Mouse (Mus musculus) embryo, embryonic 11 days (tissue): ENCODE measurements at regions not wholly inside any gene's neighbourhood (a gene's known extent, or its start where the extent isn't known, plus 50 kb on each side); places are given as distances from the start of the nearest gene placed in this dataset.

Experiments used
- DNase-seq: peaks from one replicate; pipeline ENCODE4 v3.0.0-alpha.2; 2015

DNA sequence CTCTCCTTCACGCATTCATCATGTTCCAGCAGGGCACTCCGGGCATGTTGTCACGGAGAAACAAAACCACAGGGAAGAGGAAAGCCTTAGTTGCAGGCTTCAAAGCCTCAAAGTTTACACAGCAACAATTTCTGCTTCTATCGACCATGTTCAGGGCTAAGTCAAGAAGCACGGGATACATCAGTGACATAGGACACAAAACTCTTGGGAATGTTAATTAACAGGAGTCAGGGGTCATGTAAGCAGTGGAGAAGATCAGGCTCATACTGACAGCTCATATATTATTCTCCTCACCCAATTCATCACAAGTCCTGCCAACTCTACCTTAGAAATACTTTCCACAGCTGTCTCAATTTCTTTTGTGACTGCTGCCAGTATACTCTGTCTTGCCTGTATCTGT lies 133.0 kb upstream of the Btbd3 start:
- DNase-seq: peak; percentile 3

DNA sequence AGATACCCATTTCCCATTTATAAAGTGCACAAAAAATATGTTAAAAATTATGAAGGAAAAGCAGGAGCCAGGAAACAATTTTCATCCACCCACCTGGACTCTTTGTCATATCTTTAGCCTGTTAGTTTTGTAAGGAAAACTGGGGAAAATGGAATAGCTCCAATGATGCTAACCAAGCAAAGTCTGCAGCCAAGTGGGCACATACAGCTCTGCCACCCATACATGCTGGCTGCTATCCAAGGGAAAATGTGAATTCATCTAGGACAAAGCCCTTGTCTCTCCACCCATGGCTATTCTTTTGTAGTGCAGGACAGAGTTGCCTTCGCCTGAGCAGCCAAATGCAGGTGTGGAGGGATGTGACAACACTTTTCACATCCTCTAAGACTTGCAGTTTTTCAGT lies 135.5 kb upstream of the Btbd3 start:
- no peak for DNase-seq

DNA sequence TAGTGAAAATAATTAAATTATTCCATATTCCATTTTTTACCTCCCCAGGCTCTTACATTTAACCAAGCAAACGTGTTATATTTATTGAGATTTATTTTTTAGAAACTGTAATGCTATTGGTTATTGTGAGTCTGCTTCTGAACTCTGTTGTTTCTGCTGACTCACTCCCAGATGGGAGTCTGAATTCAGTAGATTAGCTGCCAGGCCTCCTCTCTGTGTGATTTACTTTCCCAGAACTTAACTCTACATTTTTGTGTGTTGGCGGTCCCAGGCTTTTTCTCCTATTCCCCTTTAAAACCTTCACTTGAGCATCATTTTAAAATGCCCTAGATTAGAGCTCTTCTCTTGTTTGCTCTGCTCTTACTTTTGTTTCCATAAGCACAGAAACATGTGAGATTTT lies 136.2 kb upstream of the Btbd3 start:
- DNase-seq: no peak

DNA sequence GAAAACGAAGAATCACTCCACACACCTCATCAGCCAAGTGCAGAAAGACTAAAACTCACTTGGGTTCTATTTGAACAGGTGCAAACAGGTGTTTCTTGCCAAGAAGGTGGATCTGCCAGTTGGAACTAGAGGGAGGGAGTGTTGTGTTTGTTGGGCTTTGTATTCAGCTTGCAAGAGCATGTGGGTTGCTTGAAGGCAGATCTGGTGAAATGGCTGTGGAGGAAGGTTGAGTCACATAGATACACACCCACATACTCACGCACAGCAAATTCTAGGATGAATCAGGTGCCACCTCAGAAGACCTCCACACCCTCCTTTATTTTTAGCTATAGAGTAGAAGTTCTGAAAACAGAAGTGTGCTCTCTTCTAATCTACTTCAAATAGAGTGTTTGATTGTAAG lies 156.6 kb upstream of the Btbd3 start:
- DNase-seq: no peak

DNA sequence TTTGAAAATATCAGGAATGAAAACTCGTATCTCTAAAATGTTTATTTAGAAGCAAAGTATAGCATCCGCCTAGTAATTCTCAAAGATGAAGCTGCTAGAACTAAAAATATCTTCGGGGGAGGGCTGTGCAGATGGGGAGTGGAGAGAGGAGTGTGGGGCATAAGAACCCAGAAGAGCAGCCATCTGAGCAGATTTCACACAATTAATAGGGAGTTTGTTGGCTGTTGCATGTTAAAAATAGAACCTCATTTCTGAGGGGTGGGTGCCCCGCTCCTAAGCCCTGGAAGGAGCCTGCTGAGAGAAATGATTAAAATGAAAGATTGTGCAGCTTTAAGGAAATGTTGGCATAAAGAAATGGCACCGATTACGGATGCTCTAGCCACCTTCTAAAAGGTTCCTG lies 171.0 kb upstream of the Btbd3 start:
- DNase-seq: no peak

DNA sequence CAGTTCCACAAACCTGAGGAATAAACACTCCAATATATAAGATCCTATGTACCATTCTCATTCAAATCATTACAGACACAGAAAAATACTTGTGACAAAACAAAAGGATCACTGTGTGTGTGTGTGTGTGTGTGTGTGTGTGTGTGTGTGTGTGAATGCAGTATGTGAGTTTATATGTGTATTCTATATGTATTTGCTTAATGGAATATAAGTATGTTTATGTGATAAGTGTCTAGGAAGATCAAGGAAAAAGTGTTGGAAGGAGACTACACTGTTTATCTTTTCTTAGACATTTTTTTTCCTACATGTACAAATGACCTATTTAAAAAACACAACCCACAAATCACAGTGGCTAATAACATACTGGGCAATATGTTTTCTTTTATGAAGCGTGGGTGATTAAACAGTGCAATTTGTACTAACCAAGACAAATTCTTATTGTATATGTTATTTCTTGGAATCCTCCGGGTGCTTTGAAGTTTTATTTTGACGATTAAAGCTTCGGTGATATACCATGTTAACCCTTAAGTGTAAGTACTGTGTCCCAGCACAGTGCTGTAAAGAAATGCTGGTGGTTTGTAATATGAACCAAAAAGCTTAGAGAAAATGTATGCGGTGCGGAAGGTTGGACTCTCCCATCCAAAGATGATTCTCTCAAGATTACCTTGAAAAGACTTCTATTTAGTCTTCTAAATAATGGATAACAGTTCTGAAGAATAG lies 171.6 kb upstream of the Btbd3 start:
- DNase-seq: no peak

DNA sequence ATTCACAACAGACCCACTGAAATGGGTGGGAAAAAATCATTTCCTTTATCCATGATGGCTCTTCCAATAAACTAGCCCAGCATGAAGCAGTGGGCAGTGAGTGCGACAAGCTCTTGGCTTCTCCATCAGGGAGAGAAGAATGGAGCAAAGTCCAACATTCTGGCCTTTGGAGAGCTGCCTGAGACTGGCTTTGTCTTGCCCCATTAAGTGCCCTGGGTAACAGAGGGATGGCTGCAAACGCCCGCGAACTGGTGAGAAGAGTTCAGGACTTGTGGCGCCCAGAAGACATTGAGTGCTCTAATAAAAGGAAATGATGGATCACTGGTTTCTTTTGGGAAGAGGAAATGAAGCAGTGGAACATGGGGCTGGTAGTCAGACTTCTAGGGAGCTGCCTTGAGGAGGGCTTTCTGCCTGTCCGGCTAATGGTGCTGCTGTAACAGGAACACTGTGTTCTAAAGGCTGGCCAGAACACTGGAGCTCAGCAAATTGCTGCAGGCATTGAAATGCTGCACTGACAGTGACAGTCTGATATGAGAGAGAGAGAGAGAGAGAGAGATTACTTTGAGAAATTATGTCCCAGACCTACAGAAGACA lies 182.2 kb upstream of the Btbd3 start:
- DNase-seq: no peak

DNA sequence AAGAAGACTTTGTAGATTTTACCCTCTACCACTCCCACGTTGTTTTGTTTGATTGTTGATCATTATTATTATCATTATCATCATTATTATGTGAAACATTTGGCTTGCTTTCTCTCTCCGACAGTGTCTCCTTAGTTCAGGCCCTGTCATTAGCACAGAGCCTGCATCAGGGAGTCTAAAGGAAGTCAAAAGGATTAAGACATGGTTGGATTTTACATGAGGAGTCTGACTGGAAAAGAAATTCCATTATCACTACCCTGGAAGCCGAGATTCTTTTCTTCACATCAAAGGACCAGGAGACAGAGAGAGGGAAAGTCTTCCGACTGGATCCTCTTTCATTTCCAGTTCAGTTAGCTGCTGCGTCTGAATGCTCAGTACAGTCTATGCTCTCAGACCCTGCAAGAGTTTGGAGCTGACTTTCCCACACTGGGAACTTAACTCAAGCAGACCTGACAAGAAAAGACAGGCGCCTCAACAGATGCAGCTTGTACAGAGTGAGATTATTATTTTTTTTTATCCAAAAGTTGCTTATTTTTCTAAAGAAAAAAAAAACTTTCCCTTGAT lies 184.1 kb upstream of the Btbd3 start:
- no peak for DNase-seq

DNA sequence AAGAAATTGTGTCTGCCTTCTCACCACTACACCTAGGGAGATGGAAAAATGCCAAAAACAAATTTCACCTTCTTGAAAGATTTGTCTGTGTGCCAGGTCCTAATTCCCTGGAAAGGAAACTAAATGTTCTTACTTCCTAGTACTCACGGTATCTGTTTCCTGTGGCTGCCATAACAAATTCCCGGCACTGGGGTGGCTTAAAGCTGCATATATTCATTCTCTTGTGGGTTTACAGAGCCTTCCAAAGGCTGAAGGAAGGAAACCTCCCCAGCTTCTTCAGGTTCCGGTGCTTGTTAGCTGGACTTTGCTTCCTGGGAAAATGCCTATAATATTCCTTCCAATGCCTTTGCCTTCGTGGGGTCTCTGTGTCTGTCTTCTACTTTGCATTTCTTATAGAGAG lies 203.3 kb upstream of the Btbd3 start:
- no peak for DNase-seq

DNA sequence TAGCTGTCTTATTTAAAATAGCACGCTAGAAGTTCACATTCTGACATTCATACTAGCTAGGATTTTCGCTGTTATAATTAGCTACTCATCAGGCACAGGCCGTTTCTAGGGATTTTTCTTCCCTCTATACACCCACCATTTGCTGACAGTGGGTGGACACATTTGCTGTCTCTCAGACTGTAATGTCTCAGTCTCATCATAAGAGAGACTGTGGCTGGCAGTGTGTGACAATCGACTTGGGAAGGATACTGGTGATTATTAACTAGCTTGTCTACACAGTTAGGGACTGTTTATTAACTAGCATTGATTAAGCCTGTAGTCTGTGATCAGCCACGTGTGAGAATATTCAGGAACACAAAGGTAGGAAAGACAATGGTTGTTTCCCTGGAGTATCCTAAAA lies 208.0 kb upstream of the Btbd3 start:
- DNase-seq: no peak

DNA sequence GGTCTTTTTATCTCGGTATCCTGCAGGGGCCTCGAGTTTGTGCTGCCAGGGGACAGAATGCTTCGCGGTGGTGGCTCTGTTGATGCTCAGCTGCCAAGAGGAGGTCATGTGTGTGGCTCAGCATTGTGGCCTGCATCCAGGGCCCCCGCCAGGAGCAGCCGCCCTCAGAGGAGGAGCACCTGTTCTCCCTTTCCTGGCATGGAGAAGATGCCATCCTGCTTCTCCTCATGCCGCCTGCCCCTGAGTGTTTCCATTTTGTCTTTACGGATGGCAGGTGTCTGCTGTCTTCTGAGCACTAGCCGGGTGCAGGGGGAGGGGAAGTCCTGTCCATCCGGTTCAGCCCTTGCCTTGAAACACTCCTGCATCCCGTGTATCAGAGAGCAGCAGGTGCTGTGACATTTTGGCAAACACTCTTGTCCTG lies 208.6 kb upstream of the Btbd3 start:
- DNase-seq: no peak

DNA sequence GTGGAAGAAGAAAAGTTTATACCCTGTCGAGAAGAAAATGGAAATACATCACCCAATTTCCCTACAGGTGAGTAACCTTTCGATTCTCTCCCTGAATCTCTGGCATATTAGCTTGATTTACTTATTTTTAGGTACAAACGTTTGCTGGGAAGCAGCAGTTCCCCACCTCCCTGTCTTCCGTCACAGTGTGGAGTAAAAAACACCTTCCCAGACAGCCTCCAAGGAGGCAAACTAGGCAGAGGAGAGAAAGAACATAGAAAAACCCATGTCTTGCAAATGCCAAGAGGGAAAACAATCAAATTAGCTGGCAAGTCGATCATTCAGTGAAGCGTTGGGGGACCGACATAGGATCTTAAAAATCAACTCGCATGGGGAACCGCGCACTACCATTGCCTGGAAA lies 209.0 kb upstream of the Btbd3 start:
- DNase-seq: no peak

DNA sequence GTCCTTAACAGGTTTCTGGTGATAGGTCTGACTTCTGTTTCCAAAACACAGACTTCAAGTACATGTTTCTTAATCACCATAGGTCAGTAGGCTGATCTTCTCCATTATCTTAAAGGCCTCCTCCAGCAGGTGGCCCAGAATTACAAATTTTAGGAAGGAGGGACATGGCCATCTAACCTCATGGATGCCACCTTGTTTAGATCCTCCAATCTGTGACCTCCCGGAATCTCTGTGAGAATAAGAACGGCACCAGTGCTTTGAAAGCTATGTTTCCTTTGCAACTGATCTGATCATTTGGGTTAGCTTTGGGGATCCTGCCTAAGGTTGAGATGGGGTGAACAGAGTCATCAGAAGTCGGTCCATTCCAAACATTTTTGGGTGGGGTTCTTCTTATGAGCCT lies 209.4 kb upstream of the Btbd3 start:
- DNase-seq: no peak

DNA sequence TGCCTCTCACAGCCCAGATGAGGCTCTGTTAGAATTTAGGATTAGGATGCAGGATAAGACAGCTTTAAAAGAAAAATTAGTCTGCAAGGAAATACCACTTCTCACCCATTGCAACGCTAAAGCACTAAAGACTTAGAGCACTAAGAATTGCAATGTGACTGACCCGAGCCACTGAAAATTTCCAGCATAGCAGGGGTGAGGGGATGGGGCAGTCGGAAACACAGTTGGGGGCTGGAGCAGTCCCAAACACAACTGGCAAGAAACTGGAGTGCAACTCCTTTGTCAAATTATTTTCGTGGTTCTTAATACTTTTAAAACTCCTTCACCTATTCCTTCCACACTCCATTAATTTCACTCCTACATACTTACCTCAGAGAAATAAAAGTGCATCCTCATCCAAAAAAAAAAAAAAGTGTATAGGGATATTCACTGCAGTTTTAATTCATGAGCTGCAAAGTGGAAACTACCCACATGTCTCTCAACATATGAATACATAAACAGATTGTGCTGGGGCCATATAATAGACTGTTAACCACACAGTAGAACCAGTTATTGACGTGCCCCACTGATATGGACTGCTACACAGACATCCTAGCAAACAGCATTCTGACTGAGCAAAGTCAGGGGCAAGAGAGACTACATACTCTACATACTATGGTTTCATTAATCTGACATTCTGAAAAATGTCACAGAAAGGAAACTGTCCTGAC lies 210.3 kb upstream of the Btbd3 start:
- no peak for DNase-seq

DNA sequence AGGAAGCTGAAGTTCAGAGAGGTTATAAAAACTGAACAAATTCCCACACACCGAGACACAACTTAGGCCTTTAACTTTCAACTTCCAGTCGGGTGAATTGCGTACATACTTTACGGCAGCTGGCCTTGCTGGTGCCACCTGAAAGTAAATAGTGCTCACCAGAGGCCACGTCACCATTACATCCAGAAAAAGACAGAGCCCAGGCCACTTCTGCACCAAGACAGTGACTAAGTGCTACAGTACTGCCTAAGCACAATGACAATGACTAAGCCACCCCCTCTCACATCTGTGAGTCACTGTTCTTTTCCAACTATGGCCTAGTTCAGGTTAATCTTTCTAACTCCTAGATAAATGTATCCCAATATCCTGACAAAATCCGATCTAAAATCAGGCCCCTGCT lies 215.7 kb upstream of the Btbd3 start:
- no peak for DNase-seq

DNA sequence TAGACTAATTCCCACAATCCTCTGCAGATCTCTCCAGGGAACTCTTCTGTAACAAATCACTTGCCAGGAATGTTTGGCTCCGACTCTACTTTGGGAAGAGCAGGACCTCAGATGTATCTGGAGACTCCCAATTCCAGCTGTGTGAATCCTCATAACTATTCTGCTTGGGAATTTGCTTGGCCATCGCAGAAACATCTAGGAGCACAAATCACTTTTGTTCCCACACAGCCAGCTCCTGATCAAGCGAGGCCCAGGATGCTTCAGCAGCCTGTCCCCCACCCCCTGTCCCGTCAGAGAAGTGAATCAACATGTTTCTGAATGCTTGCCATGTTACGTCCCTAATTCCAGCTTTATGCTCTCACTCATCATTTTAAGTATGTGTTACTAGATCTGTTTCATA lies 216.1 kb upstream of the Btbd3 start:
- no peak for DNase-seq

DNA sequence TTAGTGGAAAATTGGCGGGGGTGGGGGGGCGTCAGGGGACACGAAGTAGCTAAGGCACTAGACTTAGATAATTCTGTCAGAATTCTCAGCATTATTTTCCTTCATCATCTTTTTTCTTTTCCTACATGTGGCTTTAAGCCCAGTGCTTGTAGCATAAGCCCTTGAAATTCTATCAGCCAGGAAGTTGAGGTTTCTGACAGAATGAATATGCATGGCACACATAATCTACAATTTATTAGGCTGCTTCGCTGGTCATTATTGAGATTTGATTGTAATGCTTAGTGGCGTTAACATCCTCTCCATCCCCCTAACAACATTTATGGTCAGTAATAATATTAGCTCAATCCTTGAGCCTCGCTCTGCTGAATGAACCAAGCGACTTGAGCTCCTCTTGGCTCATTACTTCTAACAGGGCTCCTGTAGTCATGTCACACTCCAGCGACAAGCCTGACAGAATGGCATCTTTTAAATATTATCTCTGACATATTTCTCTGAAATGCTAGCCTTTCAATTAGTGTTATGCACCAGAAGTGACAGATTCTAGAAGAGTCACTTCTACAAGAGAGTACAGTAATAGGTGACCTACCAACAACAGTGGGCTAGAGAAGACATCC lies 222.1 kb upstream of the Btbd3 start:
- DNase-seq: no peak

DNA sequence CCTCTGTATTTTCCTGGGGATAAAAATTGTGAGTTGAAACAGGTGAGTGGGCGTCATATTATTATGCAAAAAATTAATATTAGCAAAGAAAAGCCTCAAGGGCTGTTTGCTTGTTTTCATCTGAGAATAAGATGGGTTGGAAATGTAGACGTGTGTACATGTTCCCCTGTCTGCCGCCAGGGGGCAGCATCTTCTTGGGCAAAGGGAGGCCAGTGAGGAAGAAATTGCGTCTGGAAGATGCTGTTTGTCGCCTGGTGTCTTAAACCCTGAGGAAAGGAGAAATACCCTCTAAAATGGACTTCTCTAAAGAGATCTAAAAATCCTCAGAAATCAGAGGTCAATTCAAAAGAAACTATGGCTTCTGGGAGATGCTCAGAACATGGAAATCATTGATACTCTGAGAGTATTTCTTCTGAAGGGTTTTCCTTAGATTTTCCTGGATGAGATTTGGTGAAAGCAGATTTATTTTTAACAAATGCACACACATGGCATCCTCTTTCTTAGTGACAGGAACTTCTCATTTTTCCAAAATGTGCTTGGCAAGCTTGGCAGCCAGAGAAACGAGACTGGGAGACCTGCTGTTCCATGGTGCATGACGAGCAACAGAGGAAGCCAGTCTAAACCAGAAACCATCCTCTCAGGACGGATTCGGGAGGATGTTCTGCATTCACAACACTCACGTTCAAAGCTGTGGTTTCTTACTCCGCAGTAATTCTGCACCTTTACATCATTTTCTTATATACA lies 222.8 kb upstream of the Btbd3 start:
- DNase-seq: peak; percentile 76

DNA sequence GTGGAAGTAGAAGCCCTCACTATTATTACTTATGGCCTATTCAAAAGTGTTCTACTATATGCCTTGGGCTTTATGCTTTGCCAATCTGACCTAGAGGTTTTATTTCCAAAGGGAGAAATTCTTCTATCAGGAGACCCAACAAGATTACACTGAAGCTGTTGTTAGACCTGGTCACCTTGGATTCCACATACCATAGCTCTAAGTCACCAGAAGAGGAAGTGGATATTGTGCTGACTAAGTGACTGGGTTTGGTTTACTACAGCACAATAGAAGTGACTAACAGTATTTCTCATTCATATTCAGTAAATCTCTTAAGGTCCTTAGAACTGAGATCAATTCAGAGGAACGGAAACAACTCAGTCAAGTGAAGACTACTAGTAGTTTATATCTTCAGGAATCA lies 229.0 kb upstream of the Btbd3 start:
- DNase-seq: no peak

DNA sequence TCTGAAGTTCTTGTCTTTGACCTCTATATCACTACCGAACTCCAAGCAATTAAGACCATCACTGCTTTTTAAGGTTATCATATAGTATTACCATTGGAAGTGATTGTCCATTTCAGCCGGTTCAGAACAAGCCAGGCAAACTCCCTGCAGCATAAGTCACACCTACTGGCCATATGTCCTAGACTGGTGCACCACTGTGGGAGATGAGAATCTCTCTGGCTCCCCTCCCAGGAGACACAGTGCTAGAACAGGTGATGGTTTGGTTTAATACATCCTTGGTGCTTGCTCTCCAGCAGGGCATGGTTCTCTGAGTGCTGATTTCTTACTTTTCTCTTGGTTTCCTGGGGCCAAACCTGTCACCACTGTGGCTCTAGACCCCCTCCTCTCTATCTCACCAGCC lies 232.8 kb upstream of the Btbd3 start:
- DNase-seq: no peak

DNA sequence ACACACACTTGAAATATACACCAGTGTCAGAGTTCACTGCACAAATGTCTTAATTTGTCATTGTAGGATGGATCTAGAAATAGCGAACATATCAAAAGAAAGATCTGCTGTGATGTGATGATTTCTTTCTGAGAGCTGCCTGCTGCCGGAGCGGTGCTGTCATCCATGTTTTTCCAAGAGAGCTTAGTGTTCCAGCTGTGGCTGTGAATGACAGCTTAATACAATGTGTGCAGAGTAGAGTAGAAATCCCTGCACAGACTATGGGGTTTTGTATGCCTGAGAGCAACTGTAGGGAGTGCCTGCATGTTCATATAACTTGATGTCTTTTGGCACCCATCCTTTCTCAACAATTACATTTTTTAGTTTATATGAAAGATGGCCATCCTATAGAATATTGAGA lies 274.6 kb upstream of the Btbd3 start:
- no peak for DNase-seq

DNA sequence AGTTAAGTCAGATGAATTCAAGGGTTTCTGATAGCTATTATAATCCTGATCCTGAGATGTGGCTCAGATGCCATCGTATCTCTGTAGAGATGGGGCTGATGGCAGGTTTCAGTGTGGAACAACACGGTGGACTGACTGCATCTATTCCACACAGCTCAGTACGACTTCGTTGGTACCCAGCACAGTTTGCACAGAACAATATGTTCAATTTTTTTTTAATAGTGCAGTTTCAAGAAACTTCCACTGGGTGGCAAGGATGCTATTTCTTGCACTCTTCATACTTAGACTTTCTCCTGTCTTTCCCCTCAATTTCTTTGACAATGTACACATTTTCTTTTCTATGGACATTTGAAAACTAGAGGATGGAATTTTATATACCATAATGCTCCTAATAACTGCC lies 278.6 kb upstream of the Btbd3 start:
- peak; percentile 45 for DNase-seq

DNA sequence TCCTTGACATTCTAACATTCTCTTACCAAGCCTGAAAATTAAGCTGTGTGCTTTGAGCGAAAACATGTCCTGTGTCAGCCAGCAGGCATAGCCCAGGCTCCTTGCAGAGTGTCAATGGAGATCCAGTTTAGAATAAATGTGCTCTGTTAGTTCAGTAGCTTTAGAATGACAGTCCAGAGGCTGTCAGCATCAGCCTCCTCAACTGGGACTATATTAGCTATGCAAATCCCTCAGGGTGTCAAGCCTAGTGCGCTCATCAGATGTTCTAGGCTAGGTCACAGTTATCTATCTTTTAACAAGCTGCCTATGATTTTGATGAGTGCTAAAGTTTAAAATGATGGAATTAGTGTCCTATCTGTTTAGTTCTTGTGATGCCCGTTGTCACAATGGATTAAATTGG lies 281.7 kb upstream of the Btbd3 start:
- DNase-seq: no peak
